Mouse (Mus musculus): ENCODE data around the gene Ewsr1.

Gene Ewsr1

DNA sequence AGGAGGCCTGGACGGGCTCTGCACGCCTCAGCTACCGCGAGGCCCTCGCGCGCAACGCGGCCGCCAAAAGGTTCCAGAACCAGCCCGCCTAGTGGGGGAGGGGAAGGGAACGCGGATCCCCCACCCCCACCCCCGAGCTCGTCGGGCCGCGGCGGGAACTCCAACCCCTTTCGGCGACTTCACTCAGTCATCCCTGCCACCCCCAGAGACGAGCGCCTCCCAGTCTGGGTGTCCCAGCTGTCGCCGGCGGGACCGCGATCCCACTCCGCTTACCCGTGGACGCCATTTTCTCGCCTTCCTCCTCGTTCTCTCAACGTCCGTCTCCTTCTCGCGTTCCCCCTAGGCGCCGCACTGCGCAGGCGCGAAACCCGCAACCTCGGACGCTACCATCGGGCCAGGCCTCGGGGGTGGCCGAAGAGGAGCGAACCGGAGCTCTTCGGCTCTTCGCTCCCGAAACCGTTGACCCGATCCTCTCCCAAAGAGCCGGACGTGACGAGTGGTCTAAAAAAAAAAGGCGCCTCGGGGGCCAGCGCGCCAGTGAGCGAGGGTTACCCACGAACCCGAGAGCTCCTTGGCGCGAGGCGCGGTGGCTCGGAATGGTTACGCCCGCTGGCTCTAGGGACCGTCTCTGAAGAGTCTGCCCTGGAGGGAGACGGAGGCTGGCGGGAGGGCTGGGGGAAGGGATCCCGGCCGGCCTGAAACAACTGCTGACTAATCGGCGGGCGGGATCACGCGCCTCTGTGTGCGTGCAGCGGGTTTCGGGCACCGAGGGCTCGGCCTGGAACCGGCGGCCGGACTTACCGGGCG lies at the start of gene Ewsr1, which contains the start of gene Rhbdd3:
Gene Ewsr1 (minus strand): TSS at position 531 of the 807 bp plus-strand sequence.
Gene Rhbdd3 (plus strand): TSS at position 191 of the 807 bp plus-strand sequence.
- WGBS: under 1% methylated on average over 91 of the region's 92 CpGs

DNA sequence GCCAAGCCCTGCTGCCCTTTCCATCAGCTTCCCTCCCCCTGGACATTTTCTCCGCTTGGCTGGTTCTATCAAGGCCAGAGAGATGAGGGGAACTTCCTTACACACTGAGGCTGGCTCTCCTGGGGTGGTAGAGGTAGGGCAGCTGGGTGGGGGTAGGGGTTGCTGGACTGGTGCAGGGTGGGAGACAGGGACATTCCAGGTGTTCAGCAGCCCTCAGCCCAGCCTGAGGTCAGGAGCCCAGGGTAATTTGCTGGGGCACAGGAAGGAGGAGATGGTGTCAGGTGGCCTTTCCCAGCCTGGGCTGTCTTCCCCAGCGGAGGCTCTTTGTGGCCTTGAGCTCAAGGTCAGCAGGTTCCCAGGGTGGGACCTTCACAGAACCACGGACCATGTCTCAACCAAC lies 46.5 kb upstream of the Ewsr1 start:
- WGBS: 94% methylated on average over 3 of the region's 3 CpGs

DNA sequence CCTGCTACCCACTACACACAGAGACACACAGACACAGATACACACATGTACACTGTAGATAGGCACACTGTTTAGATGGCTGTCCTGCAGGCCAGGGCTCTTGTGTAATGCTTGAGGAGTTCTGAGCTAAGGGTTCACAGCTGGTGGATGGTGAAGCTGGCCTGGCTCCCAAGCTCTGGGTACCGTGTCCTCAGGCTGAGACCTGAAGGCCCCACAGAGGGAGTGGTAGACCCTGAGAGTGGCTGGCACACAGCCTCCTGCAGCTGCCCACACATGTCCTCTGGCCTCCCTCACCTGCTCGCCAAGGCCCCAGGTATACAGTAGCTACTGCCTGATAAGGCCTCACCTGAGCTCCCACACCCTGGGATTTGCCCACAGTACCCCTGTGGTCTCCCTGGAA lies 42.9 kb upstream of the Ewsr1 start:
- 84% methylated on average over 2 of the region's 2 CpGs for WGBS

DNA sequence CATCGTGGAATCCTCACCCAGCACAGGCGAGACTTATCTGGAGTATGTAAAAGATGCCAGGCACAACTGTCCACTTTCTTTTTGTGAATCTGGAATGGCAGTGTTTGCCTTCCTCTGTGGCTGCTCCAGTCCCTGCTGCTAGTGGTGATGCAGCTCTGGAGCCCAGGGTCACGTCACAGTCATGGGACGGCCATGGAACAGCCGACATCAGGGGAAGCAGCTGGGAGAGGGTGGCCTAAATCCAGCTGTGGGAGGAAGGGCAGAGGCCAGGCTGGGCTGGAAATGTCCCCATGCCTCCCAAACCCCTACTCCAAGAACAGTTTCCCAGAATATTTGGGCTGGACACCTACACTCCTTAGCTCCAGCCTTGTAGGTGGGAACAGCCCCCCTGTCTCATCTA lies 42.2 kb upstream of the Ewsr1 start:
- 67% methylated on average over 5 of the region's 5 CpGs for WGBS

DNA sequence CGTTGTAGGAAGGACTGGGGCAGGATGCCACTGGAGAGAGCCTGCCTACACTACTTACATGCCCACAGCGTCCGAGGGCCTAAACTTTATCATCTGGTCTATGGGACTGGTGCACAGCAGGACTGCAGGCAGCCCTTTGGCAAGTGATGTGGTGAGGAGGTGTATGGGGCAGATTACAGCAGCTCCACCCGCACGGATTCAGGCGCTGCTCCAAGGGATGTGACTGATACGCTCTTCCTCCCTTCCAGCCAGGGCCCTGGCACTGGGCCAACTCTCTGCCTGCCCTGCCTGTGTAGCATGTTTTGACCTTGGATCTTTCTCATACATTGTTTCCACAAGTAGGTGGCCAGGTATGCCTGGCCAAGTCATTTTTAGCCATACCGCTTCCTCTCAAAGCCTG lies 41.6 kb upstream of the Ewsr1 start:
- 31% methylated on average over 8 of the region's 8 CpGs for WGBS

DNA sequence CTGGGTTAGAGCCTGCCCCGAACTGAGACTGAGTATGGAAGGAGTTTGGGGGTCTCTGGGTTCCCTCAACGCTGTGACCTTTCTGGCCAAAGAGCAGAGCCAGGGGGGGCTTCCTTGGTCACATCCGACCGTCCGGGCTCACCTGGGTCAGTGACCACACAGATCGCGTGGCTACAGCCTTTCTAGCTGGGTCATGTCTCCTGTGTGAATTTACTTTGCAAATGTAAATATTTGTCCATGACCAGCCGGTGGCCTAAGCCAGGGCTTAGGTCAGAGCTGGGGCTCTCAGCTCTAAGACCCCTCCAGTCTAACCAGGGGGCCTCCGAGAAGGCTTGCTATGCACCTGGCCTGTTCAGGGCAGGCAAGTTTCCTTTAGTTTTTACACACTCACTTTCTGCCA lies 40.3 kb upstream of the Ewsr1 start:
- WGBS: 94% methylated on average over 9 of the region's 9 CpGs

DNA sequence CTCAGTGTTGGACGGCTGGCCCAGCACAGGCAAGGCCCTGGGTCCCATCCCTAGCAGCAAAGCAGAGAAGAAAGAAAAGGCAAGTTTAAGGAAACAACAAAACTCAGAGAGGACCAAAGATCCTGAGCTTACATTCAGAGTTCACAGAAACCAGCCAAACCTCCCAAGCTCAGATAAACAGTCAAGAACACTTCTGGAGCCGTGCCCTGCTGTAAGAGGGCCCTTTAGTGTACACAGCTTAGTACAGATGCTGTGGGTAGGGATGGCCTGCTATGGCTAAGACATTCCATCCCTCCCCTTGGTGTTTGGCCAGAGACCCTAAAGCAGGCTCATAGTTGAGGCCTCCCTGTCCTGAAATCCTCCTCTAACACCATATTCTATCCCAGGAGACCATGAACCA lies 39.6 kb upstream of the Ewsr1 start:
- 85% methylated on average over 2 of the region's 2 CpGs for whole genome bisulfite sequencing

DNA sequence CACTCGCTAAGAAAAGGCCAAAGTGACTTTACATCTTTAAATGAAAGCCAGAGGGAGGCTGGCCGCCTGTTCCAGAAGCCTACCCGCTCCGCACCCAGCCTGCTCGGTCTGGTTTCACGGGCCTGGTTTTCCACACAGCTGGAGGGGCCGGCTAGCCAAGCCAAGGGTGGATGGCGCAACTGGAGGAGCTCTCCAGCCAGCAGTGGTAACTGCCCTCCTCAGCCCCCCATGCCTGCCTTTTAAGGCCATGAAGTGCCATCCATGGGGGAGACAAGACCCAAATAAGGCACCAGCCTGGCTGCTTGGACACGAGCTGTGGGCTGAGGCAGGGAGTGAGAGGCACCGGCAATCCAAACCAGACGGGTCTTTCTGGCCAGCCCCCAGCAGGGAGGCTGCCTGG lies 36.8 kb upstream of the Ewsr1 start:
- 78% methylated on average over 11 of the region's 11 CpGs for WGBS

DNA sequence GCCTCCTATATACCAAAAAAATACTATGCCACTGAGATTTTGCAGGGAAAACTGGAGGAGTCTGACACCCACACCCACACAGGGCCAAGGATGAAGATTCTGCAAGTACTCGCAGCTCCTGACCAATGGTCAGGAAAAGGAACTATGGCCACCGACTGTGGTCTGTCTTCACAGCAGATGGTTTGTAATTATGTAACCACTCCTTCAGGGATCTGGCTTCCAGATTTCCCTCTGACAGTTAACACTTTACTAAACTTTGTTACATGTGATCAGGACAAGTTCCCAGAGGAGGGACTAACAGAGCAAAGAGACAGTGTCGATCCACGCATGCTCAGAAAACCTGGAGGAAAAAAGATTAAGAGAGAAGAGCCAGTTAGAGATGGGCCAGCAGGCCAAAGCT lies 33.7 kb upstream of the Ewsr1 start:
- 47% methylated on average over 4 of the region's 4 CpGs for WGBS

DNA sequence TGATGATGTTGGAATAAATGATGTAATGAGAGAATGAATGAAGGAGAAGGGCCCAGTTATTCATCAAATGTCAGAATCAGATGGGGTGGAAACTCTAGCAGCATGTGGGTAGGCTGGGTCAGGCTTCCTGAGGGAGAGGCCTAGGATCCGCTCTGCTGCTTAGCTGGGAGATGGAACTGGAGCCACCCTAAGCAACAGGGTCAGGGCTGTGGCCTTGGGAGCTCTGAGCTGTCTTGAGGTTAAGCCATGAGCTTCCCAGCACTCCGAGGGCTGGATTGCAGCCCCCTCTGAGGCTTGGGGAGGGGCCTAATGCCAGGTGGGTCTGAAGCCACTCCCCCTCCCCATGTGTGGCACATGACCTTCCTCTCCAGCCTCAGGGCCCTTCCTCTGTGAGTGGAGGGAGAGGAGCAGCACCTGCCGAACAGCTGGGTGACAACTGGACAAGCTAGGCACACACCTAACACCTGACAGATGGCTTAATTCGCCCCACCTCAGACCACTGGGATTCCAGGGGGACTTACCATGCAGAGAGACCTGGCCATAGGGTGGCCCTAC lies 31.1 kb upstream of the Ewsr1 start:
- 85% methylated on average over 4 of the region's 4 CpGs for WGBS

DNA sequence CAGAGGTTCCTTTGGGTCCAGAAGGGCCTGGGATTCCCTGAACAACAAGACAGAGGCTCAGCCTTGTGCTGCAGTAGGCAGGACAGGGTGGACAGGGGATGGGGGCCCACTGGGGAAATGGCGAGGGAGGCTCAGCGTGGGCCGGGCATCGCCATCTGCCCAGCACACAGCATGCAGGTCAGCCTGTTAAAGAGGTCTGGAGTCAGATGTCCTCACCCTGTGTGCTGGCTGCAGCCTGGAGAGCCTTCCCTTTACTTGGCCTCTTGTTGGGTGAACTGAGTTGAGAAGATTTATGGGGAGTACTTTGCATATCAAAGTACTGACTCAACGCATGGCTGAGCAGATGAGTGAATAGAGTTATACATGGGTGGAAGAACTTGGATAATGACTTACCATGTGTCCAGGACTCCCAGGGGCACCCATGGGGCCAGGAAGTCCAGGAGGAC lies 30.0 kb upstream of the Ewsr1 start:
- WGBS: 63% methylated on average over 5 of the region's 5 CpGs

DNA sequence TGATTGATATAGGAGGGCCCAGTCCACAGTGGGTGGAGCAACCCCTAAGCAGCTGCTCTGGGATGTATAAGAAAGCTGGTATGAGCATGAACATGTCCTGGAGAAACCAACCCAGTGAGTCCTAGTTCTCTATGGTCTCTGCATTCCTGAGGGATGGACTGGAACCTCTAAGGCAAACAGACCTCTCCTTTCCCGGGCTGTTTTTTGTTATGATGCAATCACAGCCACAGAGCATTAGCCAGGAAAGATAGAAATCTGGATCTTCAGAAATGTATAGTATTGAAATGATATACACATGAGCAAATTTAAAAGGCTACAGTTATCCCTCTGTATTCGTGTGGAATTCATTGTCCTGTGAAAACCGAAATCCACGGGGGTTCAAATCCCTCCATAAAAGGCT lies 26.6 kb upstream of the Ewsr1 start:
- WGBS: 80% methylated on average over 4 of the region's 4 CpGs

DNA sequence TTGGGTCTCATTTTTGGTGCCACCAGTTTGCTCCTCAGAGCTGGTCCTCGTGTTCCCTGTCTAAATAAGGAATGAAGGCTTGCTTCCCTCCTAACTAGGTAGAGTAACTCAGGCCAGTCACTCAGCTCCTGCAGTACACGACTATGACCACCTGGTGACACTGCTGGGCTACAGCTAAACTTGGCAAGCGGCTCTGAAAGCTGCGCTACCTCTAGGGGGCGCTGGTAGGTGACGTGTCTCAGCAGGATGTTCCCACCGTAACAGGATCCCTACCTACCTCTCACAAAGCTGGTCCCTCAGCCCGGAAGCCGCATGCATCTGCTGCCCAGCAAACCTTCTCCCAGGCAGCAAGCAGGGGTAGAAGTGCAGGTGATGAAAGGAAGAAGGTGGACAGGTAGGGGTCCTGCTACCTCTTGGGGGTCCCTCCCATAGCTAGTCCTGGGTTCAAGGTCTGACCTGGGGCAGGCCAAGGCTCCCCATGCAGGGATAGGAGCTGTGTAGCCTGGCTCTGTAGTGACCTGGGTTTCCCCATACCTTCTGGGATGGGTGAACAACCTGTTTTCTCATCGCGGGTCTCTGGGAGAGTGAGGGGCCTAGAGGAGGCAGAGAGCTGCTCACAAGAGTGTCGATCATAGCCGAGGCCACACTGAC lies 16.0 kb upstream of the Ewsr1 start:
- WGBS: 30% methylated on average over 13 of the region's 13 CpGs

DNA sequence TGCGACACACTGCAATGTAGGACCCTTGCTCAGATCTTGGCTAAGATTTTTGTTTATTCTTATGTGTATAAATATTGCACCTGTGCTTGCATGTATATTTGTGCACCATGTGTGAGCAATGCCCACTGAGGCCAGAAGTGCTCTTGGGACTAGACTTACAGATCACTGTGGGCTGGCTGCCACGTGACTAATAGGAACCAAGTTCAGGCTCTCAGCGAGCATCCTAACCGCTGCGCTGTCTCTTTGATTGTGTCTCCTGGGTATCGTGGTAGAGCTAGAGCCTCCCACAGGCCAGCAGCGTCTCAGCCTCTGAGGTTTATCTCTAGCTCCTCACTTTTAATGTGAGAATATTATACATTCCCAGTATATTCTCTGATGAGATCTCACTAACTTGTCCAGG lies 14.6 kb upstream of the Ewsr1 start:
- WGBS: 84% methylated on average over 7 of the region's 7 CpGs

DNA sequence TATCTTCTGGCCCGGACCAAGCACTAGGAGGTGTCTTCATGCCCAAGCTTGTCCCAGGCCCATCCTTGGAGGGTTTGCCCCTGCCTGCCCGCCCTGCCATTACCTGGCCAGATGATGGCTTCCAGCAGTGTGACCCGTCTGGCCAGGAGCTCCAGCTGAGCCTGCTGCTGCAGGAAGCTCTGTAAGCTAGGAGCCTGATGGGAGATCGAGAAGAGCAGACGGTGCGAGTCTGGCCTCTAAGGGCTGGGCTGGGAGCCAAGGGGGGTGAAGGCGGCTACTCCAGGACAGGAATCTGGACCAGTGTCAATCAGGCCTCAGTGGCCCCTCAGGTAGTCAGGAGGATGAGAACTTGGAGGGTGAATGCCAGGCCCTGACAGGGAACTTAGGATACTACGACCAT lies 10.4 kb upstream of the Ewsr1 start:
- WGBS: 83% methylated on average over 8 of the region's 8 CpGs

DNA sequence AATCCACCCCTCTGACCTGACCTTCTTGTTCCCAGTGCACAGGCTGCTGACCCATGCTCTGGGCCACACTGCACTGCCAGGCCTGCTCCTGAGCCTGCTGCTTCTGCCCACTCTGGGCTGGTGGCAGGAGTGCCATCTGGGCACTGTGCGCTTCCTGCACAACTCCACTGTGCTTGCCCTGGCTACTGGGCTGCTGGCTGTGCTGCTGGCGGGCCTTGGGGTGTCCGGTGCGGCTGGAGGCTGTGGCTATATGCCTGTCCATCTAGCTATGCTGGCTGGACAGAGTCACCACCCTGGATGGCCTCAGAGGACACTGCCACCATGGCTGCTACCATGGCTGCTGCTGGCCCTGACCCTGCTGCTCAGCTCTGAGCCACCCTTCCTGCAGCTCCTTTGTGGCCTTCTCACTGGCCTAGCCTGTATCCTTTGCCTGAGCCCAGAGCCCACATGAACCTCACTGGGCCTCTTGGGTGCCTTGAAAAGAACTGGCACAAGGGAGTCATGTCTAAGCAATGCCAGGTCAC lies 5.0 kb upstream of the Ewsr1 start:
- 93% methylated on average over 4 of the region's 4 CpGs for WGBS

DNA sequence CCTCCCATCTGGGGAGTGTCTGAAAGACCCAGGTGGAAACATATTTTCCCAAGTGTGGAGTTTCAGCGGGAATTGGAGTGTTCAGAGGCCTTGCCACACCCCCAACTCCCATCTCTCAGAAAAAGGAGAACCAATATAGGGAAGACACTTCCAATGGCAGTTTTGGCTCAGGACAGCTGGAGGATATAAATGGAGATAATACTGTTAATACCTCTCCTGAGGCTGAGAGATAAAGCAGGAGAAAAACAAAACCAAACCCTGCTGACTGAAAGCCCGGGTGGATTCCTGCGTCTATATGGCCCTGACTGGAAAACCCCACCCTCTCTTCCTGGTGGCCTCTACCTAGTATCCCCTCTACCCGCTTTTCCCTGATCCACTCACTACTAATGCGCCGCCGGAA lies 3.3 kb upstream of the Ewsr1 start:
- WGBS: 94% methylated on average over 7 of the region's 7 CpGs

DNA sequence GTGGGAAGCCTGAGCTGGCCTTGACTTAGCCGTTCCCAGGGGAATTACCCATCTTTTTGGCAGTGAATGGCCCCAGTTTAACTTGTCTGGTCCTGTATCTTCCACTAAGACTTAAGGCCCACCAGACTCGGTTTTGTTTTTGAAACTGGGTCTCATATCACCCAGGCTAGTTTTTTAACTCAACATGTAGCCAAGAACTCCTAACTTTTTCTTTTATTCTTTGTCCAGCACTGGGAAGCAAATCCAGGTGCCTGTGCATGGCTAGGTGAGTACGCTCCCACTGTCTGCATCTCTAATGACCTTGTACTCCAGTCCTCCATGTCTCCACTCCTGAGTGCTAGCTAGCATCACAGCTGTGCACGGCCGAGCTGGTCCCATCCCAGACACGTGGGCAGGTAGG lies 2.6 kb upstream of the Ewsr1 start:
- WGBS: 85% methylated on average over 6 of the region's 6 CpGs

DNA sequence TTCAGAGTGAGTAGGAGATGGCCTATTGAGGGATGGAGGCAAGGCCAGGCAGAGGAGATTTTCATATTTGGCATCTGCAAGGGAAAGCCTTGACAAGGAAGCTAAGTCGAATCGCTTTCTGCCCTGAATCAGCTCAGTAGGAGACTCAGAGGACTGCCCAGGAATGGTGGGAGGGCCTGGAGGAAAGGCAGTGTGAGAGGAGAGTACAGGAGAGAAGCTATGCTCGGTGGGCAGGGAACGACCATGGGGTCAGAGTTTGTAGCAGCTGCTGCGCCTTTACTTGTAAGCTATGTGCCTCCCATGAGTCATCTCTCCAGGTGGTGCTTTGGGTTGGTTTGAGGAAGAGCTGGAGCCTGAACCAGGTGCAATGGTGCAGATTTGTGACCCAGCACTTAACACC lies 1.7 kb upstream of the Ewsr1 start:
- WGBS: 39% methylated on average over 5 of the region's 5 CpGs

DNA sequence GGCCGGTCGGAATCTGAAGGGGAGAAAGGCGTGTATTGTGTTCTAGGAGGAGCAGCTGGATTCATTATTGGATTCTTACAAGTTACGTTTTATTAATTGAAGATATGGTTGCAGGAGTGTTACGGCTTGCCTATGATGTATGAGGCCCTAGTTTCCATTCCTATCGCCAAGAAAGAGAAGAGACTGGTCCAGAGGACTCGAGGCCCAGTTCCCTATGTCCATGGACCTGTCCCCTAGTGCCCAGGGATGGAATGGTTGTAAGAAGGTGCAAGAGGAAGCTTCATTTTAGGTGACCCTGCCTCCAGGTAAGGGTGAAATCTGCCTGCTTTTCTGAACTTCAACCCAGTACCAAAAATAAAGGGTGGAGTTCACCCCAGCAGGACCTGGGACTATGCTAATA lies 1.2 kb upstream of the Ewsr1 start:
- 2% methylated on average over 7 of the region's 7 CpGs for WGBS

DNA sequence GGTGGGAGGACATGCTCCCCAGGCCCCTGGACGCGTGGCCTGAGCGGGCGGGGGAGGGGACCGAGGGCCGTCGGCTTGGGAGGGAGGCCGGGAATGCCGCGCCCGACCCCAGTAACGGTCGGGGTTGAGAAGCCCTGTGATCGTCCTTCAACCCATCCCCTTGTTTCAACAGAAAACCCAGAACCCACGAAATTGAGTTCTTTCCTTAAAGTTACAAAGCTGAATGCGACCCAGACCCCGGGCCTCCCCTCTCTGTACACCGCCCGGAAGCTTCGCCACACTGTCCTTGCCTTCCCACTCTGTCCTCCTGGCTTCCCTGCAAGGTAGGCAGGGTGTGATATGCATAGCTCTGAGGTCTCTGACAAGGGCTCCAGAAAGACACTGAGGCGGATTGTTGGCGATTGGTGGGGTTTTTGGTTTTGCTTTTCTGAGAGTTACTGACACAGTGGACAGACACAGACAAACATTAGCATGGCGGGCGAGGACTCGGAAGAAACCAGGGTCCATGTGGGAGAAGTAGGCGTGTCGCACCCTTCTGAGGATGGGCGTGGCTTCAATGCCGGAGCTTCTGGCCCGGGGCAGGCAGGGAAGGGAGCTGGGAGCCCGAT lies 614 bp upstream of the Ewsr1 start:
- WGBS: under 1% methylated on average over 31 of the region's 31 CpGs

DNA sequence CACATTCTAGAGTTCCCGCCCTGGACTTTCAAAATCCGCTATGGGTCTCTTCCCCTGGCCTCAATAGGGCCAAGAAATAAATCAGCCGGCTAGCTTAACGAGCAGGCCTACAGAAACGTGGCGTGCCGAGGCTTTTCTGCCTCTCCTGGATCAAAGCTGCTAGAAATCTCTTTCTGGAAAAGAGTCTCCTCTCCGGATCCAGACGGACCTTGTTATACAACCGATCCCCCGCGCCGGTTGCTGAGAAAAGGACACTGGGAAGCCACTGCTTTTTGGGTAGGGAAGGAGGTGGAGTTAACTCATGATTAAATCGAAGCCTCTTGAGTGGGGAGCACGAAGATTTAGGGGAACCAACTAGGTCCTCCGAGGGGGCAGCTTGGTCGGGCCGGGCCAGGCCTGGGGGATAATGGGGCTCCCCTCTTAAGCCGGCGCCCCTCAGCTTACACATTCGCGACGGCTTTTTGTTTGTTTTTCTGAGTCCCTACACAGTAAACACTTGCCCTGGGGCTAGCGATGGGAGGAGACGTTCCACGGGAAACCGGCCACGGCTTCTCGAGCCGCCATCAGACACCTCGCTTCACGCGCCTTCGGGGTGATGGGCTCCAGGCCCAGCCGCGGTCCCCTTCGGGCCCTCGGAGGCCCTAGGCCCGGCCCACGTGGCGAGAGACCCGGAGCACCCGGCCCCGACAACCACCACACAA lies 881 bp downstream of the Ewsr1 start:
- under 1% methylated on average over 44 of the region's 44 CpGs for WGBS
